Mouse (Mus musculus): ENCODE results near the gene AI464131.

DNA sequence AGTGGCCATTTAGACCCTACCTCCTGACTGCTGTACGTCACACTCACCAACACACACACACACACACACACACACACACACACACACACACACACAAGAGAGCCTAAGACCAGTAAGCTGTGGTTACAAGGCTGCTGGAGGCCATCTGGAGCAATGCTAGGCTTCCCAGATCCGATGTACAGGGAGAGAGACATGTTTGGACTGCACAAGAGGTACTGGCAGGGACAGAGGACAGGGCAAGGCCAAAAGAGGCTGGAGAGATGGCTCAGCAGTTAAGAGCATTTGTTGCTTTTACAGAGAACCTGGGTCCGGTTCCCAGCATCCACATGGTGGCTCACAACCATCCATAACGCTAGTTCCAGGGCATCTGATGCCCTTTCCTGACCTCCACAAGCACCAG lies 7.8 kb downstream of the AI464131 start:
- TF ChIP-seq POLR2A (IDR thresholded peaks at IDR 0.05; ENCODE audit: extremely low read depth, insufficient read depth, low read length) (no peak), CTCF (IDR thresholded peaks at IDR 0.05; ENCODE audit: low read depth, low read length) (no peak)

Measured in liver, adult 2 months (tissue).